Mouse (Mus musculus) forebrain, embryonic 11.5 days (tissue): ENCODE results near the gene Palld. TPM values are rescaled to one million over a fixed set of nuclear protein-coding genes. Genes with fewer than 3 reads are reported as not detected.

Experiments
- ATAC-seq: fragments of 200-750 bp; cut with Nextera tagmentation; replicated peaks from 2 replicates; pipeline ENCODE4 v1.8.0; 2017; ENCODE audit warnings: moderate TSS enrichment; ENCODE audit not compliant: low FRiP score
- DNase-seq: peaks from one replicate; pipeline ENCODE4 v3.0.0-alpha.2; 2017; ENCODE audit warnings: low spot score
- H3K27ac ChIP-seq: fragments of 300-500 bp; sonication (generic); 2 replicates; pipeline ENCODE4 v1.5.1; 2014; ENCODE audit warnings: low read depth, low read length
- H3K27me3 ChIP-seq: fragments of 300-500 bp; sonication (generic); 2 replicates; pipeline ENCODE4 v1.6.1; 2014; ENCODE audit warnings: mild to moderate bottlenecking, low read length, mixed read lengths; ENCODE audit not compliant: control insufficient read depth, insufficient read depth
- H3K36me3 ChIP-seq: fragments of 300-500 bp; sonication (generic); 2 replicates; pipeline ENCODE4 v1.6.1; 2014; ENCODE audit warnings: mild to moderate bottlenecking, low read length, moderate library complexity, mixed read lengths; ENCODE audit not compliant: control insufficient read depth, insufficient read depth
- H3K4me1 ChIP-seq: fragments of 300-500 bp; sonication (generic); replicated peaks from 2 replicates; pipeline ENCODE4 v1.6.1; 2014; ENCODE audit warnings: low read length, mixed read lengths; ENCODE audit not compliant: control insufficient read depth, insufficient read depth
- H3K4me2 ChIP-seq: fragments of 300-500 bp; sonication (generic); 2 replicates; pipeline ENCODE4 v1.6.1; 2014; ENCODE audit warnings: low read depth, mild to moderate bottlenecking, low read length, moderate library complexity, mixed read lengths; ENCODE audit not compliant: severe bottlenecking
- H3K4me3 ChIP-seq: fragments of 300-500 bp; sonication (generic); 2 replicates; pipeline ENCODE4 v1.5.1; 2014; ENCODE audit warnings: low read depth, low read length
- H3K9ac ChIP-seq: fragments of 300-500 bp; sonication (generic); 2 replicates; pipeline ENCODE4 v1.6.1; 2014; ENCODE audit warnings: low read length
- H3K9me3 ChIP-seq: fragments of 300-500 bp; sonication (generic); 2 replicates; pipeline ENCODE4 v1.6.1; 2016; ENCODE audit warnings: low read length, mixed read lengths; ENCODE audit not compliant: control insufficient read depth
- WGBS: fragments of 180-500 bp; shearing (Covaris S2); extraction: QIAGEN DNeasy Blood & Tissue Kit; methylation state at CpG from one replicate; pipeline ENCODE4 v1.1.7; 2014; 5-methylcytosine and 5-hydroxymethylcytosine counted together
- polyA plus RNA-seq: library from polyadenylated mRNA; unstranded; fragments of >200 nt; fragmentation: Nextera tagmentation; extraction: Ambion mirVana; gene quantifications from 2 replicates; pipeline ENCODE4 v1.2.1, GENCODE M21; 2014

Gene Palld
- polyA plus RNA-seq, 1 experiment from 2014 or later, result 56.7 TPM

DNA sequence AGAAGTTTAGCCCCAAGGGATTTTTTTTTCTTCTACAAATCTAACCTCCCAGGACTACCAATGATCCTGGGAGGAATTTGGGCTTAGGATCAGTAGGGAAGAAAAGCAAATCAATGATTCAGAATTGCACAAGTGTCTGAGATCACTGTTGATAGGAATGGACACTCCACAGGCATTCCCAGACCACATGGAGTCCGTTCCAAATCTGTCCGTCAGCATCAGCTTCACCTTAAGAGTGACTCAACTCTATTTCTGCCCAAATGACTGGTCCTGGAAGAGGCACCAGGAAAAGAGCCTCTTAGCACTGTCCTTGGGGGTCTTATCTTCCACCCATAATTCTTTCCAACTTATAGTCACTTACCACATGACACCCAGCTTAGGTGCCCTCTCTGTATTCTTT is 98.7 kb downstream of the Palld start:
- DNase-seq, result no peak
- ATAC-seq, result no peak
- Histone ChIP-seq H3K4me3 (no peak overlapping the region), H3K27ac (no peak overlapping the region), H3K9me3 (no peaks in the 10 kb centered on the region), H3K9ac (no peak overlapping the region), H3K27me3 (no peaks in the 10 kb centered on the region), H3K4me1 (no peaks in the 10 kb centered on the region), H3K4me2 (no peak overlapping the region), H3K36me3 (no peaks in the 10 kb centered on the region)
- 86% methylated on average over 2 of the region's 2 CpGs for WGBS

DNA sequence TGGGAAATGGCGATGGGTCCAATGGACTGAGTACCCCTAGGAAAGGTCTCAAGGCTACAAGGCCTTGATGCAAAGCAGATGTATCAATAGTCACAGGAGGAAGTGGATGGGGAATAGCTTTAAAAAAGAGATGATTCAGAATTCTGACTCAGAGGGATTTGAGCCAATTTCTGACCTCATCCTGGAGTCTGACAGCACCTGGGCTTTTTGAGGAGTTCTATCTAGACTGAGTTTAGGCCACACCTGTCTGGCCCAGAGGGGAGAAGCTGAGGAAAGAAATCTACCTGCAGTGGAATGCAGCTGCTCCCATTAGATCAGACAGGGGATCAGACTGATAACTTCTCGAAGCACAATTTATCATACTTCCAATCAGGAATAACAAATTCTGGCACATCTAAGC is 99.7 kb downstream of the Palld start:
- no peak overlapping the region for H3K4me3 ChIP-seq
- ATAC-seq, result no peak
- no peak for DNase-seq
- no peak overlapping the region for H3K27ac ChIP-seq
- H3K27me3 ChIP-seq, result no peaks in the 10 kb centered on the region
- no peak overlapping the region for H3K4me2 ChIP-seq
- H3K9ac ChIP-seq, result no peak overlapping the region
- H3K9me3 ChIP-seq, result no peaks in the 10 kb centered on the region
- no peaks in the 10 kb centered on the region for H3K4me1 ChIP-seq
- H3K36me3 ChIP-seq, result no peaks in the 10 kb centered on the region
- 88% methylated on average over 2 of the region's 2 CpGs for WGBS

DNA sequence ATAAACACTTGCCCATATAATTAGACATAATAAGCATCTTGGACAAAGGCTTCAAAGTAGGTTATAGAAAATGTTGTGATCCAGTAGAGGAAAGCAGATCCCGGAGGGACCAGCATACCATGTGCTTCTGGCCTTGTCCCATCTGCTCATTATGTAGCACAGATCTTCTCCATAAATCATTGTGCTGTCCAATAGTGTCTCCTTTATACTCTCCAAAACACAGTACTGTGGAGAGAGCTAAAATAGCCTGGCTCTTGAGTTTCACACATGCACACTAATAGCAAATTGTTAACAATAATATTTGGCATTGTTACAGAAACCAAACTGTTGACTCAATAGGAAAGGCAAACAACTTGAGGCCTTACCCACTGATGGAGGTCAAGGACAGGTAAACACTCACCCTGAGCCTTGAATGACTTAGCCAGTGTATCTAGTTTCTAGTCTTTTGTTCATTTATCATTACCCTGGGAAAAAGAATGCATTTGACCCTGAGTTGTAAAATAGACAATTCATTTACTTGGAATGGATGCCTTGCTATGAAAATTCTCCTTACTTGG is 105.0 kb downstream of the Palld start:
- no peaks in the 10 kb centered on the region for H3K36me3 ChIP-seq
- WGBS, result 86% methylated on average over 1 of the region's 1 CpGs
- H3K9ac ChIP-seq, result no peak overlapping the region
- no peak for DNase-seq
- no peak for ATAC-seq
- no peaks in the 10 kb centered on the region for H3K9me3 ChIP-seq
- no peaks in the 10 kb centered on the region for H3K4me1 ChIP-seq
- no peak overlapping the region for H3K27ac ChIP-seq
- H3K27me3 ChIP-seq, result no peaks in the 10 kb centered on the region
- no peak overlapping the region for H3K4me3 ChIP-seq
- no peak overlapping the region for H3K4me2 ChIP-seq

DNA sequence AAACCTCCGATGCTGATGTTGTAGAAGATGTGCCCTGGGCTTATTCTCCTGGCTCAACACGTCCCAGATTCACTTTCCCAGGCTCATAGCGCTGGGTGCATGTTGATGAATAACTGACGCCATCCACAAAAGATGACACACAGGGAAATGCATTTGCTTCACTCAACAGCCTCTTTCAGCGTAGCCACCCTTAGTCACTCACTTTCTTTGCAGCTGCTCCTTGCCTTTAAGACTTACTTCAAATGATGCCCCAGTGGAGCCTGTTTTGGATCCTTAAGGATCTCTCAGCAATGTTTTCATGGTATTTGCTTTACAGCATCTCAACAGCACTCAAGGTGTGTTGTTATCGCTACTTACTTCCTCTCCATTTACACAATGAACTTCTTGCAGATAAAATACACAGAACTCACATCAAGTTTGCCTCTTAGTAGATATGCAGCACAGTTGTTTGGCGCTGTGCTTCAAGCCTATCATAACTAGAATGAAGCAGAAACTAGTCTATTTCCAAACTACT is 105.9 kb downstream of the Palld start:
- ATAC-seq, result no peak
- whole genome bisulfite sequencing, result 89% methylated on average over 7 of the region's 7 CpGs

DNA sequence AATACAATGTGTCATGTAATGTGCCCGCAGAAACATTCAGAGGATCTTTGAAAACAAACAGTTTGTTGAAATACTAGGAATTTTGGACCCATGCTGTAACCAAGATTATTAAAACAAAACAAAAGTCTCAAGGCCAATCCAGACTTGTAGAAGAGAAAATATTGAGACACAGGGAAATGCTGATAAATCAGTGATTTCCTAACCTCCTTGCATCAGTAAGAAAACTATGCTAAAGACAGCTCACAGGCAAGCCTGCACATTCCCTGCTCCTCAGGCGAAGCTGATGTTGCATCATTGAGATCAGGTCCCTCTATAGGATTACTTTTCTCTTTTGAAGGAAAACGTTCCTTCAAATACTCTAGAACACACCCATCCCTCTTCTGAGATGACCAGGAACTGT is 112.5 kb downstream of the Palld start:
- no peaks in the 10 kb centered on the region for H3K9me3 ChIP-seq
- H3K4me2 ChIP-seq, result no peak overlapping the region
- no peak overlapping the region for H3K9ac ChIP-seq
- no peaks in the 10 kb centered on the region for H3K36me3 ChIP-seq
- 78% methylated on average over 3 of the region's 3 CpGs for WGBS
- H3K27ac ChIP-seq, result no peak overlapping the region
- DNase-seq (no peak), ATAC-seq (no peak)
- H3K27me3 ChIP-seq, result no peaks in the 10 kb centered on the region
- no peaks in the 10 kb centered on the region for H3K4me1 ChIP-seq
- no peak overlapping the region for H3K4me3 ChIP-seq

More for the DNA sequence above, 105.9 kb downstream of the Palld start:
- no peak overlapping the region for H3K4me3 ChIP-seq
- no peaks in the 10 kb centered on the region for H3K9me3 ChIP-seq
- no peak overlapping the region for H3K9ac ChIP-seq
- no peak overlapping the region for H3K27ac ChIP-seq
- no peaks in the 10 kb centered on the region for H3K27me3 ChIP-seq
- no peak for DNase-seq
- H3K4me1 ChIP-seq, result no peaks in the 10 kb centered on the region
- no peaks in the 10 kb centered on the region for H3K36me3 ChIP-seq
- H3K4me2 ChIP-seq, result no peak overlapping the region

DNA sequence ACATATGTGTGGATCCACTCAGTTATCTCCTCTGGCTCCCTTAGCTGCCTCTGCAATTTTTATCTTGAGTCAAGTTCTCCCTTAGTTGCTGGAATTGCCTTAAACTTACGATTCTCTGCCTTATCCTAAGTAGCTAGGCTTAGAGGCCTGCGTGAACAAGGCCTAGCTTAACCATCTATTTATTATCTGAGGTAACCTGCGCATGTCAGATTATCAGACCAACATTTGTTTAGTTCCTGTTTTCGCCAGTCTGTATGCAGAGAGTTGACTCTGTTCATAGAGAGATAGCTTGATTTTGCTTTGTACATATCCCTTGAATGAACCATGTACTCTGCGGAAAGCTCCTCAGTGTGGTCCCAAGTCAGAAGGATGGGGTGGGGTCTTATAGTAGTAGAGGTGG is 113.2 kb downstream of the Palld start:
- H3K4me1 ChIP-seq, result no peaks in the 10 kb centered on the region
- WGBS, result 93% methylated on average over 5 of the region's 5 CpGs
- H3K4me3 ChIP-seq, result no peak overlapping the region
- DNase-seq (no peak), ATAC-seq (no peak)
- no peaks in the 10 kb centered on the region for H3K36me3 ChIP-seq
- H3K4me2 ChIP-seq, result no peak overlapping the region
- H3K9ac ChIP-seq, result no peak overlapping the region
- no peaks in the 10 kb centered on the region for H3K27me3 ChIP-seq
- no peak overlapping the region for H3K27ac ChIP-seq
- H3K9me3 ChIP-seq, result no peaks in the 10 kb centered on the region

DNA sequence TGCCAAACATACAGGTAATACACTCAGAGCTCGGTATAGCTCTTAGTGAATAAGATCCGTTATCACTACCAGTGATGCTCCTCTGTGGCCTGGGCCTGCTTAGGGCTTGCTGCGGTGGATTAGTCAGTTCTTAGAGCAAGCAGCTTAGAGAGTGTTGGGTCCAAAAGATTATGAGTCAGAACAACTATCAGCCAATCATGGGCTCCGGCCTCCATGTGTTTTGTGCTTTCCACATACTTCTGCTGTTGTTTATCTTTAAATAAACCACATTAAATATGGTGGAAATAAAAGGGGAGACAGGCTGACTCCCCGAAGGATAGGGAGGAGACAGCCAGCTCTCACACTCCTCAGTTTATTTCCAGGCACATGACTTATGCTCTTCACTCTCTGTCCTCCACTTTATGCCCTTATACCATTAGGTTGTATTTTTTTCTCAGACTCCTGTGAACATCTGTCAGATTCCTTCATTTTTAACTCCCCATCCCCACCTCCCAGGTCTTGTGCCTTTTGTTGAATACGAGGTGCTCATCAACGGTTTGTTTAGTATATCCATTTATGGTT is 119.5 kb downstream of the Palld start:
- H3K27ac ChIP-seq, result no peak overlapping the region
- no peak for DNase-seq
- H3K36me3 ChIP-seq, result no peaks in the 10 kb centered on the region
- 85% methylated on average over 7 of the region's 7 CpGs for WGBS
- no peaks in the 10 kb centered on the region for H3K9me3 ChIP-seq
- no peak for ATAC-seq
- H3K4me3 ChIP-seq, result no peak overlapping the region
- no peaks in the 10 kb centered on the region for H3K4me1 ChIP-seq
- H3K27me3 ChIP-seq, result no peaks in the 10 kb centered on the region
- H3K9ac ChIP-seq, result no peak overlapping the region
- H3K4me2 ChIP-seq, result no peak overlapping the region

- DNase-seq, result no peak
- H3K36me3 ChIP-seq, result no peaks in the 10 kb centered on the region
- no peak overlapping the region for H3K9ac ChIP-seq
- H3K27ac ChIP-seq, result no peak overlapping the region
- no peak for ATAC-seq
- no peak overlapping the region for H3K4me2 ChIP-seq
- H3K9me3 ChIP-seq, result no peaks in the 10 kb centered on the region
- 86% methylated on average over 5 of the region's 5 CpGs for WGBS
- H3K4me1 ChIP-seq, result no peaks in the 10 kb centered on the region
- no peaks in the 10 kb centered on the region for H3K27me3 ChIP-seq
- no peak overlapping the region for H3K4me3 ChIP-seq
Measured at GRCm38 (mm10) chr8:61780652-61781257, 121.7 kb downstream of the Palld start.

DNA sequence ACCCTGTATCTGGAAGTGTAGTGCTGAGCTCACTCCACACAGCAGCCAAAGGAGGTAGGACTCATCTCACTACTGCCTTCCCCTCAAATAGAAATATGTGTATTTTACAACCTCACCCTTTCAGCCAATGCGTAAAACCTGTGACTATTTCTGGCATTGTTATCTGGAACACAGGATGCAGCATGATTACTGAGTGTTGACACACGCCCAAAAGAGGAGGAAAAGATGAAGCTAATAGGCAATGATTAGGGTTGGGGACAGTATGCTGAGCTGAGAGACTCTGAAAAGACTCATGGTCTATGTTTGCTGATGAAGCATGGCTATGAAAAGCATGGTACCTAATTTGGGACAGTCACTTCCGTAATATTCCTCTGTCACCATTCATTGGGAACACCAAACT is 124.3 kb downstream of the Palld start:
- H3K9me3 ChIP-seq, result no peaks in the 10 kb centered on the region
- no peaks in the 10 kb centered on the region for H3K4me1 ChIP-seq
- H3K27me3 ChIP-seq, result no peaks in the 10 kb centered on the region
- no peaks in the 10 kb centered on the region for H3K36me3 ChIP-seq
- no peak overlapping the region for H3K27ac ChIP-seq
- no peak overlapping the region for H3K4me2 ChIP-seq
- H3K4me3 ChIP-seq, result no peak overlapping the region
- DNase-seq (no peak), ATAC-seq (no peak)
- 90% methylated on average over 3 of the region's 3 CpGs for WGBS
- no peak overlapping the region for H3K9ac ChIP-seq
